Comparison of ENCODE assay signal across 8 mouse cellular contexts in genomic region chr14:41013143-41013542, GRCm38 (mm10). TPM values are rescaled to one million over a fixed set of nuclear protein-coding genes. Genes with fewer than 3 reads are reported as not detected.
DNase-seq lines count a peak whose midpoint lies in the region; ATAC-seq lines count a peak whose summit lies in the region.

No protein-coding gene starts in this region.

- peak overlapping the region; percentile 57 for H3K4me3 ChIP-seq in neural tube, embryonic 11.5 days (ENCODE audit: low read depth, low read length)
- peak overlapping the region; percentile 53 for H3K4me3 ChIP-seq in forebrain, embryonic 11.5 days (ENCODE audit: low read depth, low read length)
- peak overlapping the region; percentile 60 for H3K4me3 ChIP-seq in limb, embryonic 15.5 days
- peak overlapping the region; percentile 51 for H3K4me3 ChIP-seq in stomach, embryonic 14.5 days (ENCODE audit: low read depth, low read length)

- H3K9me3 ChIP-seq in neural tube, embryonic 11.5 days (ENCODE audit: control insufficient read depth, low read length) = no peaks in the 10 kb centered on the region
- no peaks in the 10 kb centered on the region for H3K9me3 ChIP-seq in forebrain, embryonic 11.5 days (ENCODE audit: control insufficient read depth, low read length)
- no peaks in the 10 kb centered on the region for H3K9me3 ChIP-seq in limb, embryonic 15.5 days
- no peaks in the 10 kb centered on the region for H3K9me3 ChIP-seq in stomach, embryonic 14.5 days (ENCODE audit: control insufficient read depth, low read depth, low read length)

- H3K36me3 ChIP-seq in neural tube, embryonic 11.5 days (ENCODE audit: control insufficient read depth, insufficient read depth, low read length) = no peaks in the 10 kb centered on the region
- no peaks in the 10 kb centered on the region for H3K36me3 ChIP-seq in forebrain, embryonic 11.5 days (ENCODE audit: control insufficient read depth, insufficient read depth, low read length)
- no peaks in the 10 kb centered on the region for H3K36me3 ChIP-seq in limb, embryonic 15.5 days
- H3K36me3 ChIP-seq in stomach, embryonic 14.5 days (ENCODE audit: control insufficient read depth, insufficient read depth, low read length) = no peaks in the 10 kb centered on the region

- H3K27ac ChIP-seq in neural tube, embryonic 11.5 days (ENCODE audit: low read depth, low read length) = no peak overlapping the region
- H3K27ac ChIP-seq in forebrain, embryonic 11.5 days (ENCODE audit: low read depth, low read length) = no peak overlapping the region
- H3K27ac ChIP-seq in limb, embryonic 15.5 days = no peak overlapping the region
- no peak overlapping the region for H3K27ac ChIP-seq in stomach, embryonic 14.5 days (ENCODE audit: low read length)

- no peak for DNase-seq in neural tube, embryonic 11.5 days (ENCODE audit: low spot score)
- DNase-seq in neural tube, embryonic 10.5 days (ENCODE audit: extremely low spot score, low spot score) = no peak
- DNase-seq in forebrain, embryonic 11.5 days (ENCODE audit: low spot score) = no peak
- no peak for DNase-seq in Muller cell, postnatal 12 days (ENCODE audit: inconsistent ontology term)
- no peak for DNase-seq in layer of hippocampus, adult 9-10 months (ENCODE audit: low spot score)

- 19% methylated on average over 9 of the region's 9 CpGs for WGBS in neural tube, embryonic 11.5 days
- 24% methylated on average over 9 of the region's 9 CpGs for WGBS in forebrain, embryonic 11.5 days
- 15% methylated on average over 9 of the region's 9 CpGs for WGBS in limb, embryonic 15.5 days
- WGBS in stomach, embryonic 14.5 days = 23% methylated on average over 9 of the region's 9 CpGs

- H3K9ac ChIP-seq in neural tube, embryonic 11.5 days (ENCODE audit: low read length) = peak overlapping the region; percentile 74
- peak overlapping the region; percentile 78 for H3K9ac ChIP-seq in forebrain, embryonic 11.5 days (ENCODE audit: low read length)
- H3K9ac ChIP-seq in limb, embryonic 15.5 days = peak overlapping the region; percentile 59
- H3K9ac ChIP-seq in stomach, embryonic 14.5 days (replicated peaks; ENCODE audit: low read depth, low read length) = peak overlapping the region; percentile 43

- H3K27me3 ChIP-seq in neural tube, embryonic 11.5 days (ENCODE audit: control insufficient read depth, insufficient read depth, low read length) = no peaks in the 10 kb centered on the region
- no peaks in the 10 kb centered on the region for H3K27me3 ChIP-seq in forebrain, embryonic 11.5 days (ENCODE audit: control insufficient read depth, insufficient read depth, low read length)
- H3K27me3 ChIP-seq in limb, embryonic 15.5 days = no peaks in the 10 kb centered on the region
- H3K27me3 ChIP-seq in stomach, embryonic 14.5 days (ENCODE audit: control insufficient read depth, insufficient read depth, low read length) = no peaks in the 10 kb centered on the region

- peak; percentile 14; the same call in 1 of the 2 replicates for ATAC-seq in neural tube, embryonic 11.5 days (ENCODE audit: insufficient read depth, low FRiP score, low TSS enrichment)
- ATAC-seq in forebrain, embryonic 11.5 days (replicated peaks; ENCODE audit: low FRiP score) = peak; percentile 6
- no peak for ATAC-seq in limb, embryonic 15.5 days (ENCODE audit: insufficient number of reproducible peaks, low FRiP score, low TSS enrichment, low read depth)
- no peak for ATAC-seq in stomach, embryonic 14.5 days (ENCODE audit: insufficient number of reproducible peaks, insufficient read depth, low FRiP score, low read depth)
- ATAC-seq in frontal cortex, adult (ENCODE audit: low TSS enrichment) = no peak

- H3K4me2 ChIP-seq in neural tube, embryonic 11.5 days (ENCODE audit: low read depth) = peak overlapping the region; percentile 84
- peak overlapping the region; percentile 78 for H3K4me2 ChIP-seq in forebrain, embryonic 11.5 days (ENCODE audit: low read depth, low read length, severe bottlenecking)
- H3K4me2 ChIP-seq in limb, embryonic 15.5 days = peak overlapping the region; percentile 85
- H3K4me2 ChIP-seq in stomach, embryonic 14.5 days (replicated peaks; ENCODE audit: low read depth, low read length) = peak overlapping the region; percentile 75

- no peaks in the 10 kb centered on the region for H3K4me1 ChIP-seq in neural tube, embryonic 11.5 days (ENCODE audit: control insufficient read depth, insufficient read depth, low read length)
- no peaks in the 10 kb centered on the region; the same call in 1 of the 2 replicates for H3K4me1 ChIP-seq in forebrain, embryonic 11.5 days (replicated peaks; ENCODE audit: control insufficient read depth, insufficient read depth, low read length)
- peaks cover 10% of the 10 kb centered on the region for H3K4me1 ChIP-seq in limb, embryonic 15.5 days
- peaks cover 8% of the 10 kb centered on the region; the same call in 1 of the 2 replicates for H3K4me1 ChIP-seq in stomach, embryonic 14.5 days (ENCODE audit: control insufficient read depth, insufficient read depth, low read length)

RNA-seq across cellular contexts. Expression of gene Fam213a, which starts 0.4 kb away (rescaled TPM):
- 48.5 and 48.8 TPM in 2 replicates for polyA plus RNA-seq in neural tube, embryonic 11.5 days (2014; fragmentation: Nextera tagmentation; extraction: Ambion mirVana)
- polyA plus RNA-seq in forebrain, embryonic 11.5 days (2014; fragmentation: Nextera tagmentation; extraction: Ambion mirVana) = 54.2 and 57.9 TPM in 2 replicates
- polyA plus RNA-seq in limb, embryonic 15.5 days (2015; fragmentation: Nextera tagmentation; extraction: Ambion mirVana) = 38.0 and 39.6 TPM in 2 replicates
- polyA plus RNA-seq in stomach, embryonic 14.5 days (2014; fragmentation: Nextera tagmentation; extraction: Ambion mirVana) = 42.7 and 45.8 TPM in 2 replicates

RNA-seq across cellular contexts. Expression of gene Tspan14, which starts 46.5 kb away (rescaled TPM):
- polyA plus RNA-seq in neural tube, embryonic 11.5 days (2014; fragmentation: Nextera tagmentation; extraction: Ambion mirVana) = 118 and 125 TPM in 2 replicates
- polyA plus RNA-seq in forebrain, embryonic 11.5 days (2014; fragmentation: Nextera tagmentation; extraction: Ambion mirVana) = 87.8 and 96.1 TPM in 2 replicates
- polyA plus RNA-seq in limb, embryonic 15.5 days (2015; fragmentation: Nextera tagmentation; extraction: Ambion mirVana) = 70.3 and 76.9 TPM in 2 replicates
- 84.5 and 88.2 TPM in 2 replicates for polyA plus RNA-seq in stomach, embryonic 14.5 days (2014; fragmentation: Nextera tagmentation; extraction: Ambion mirVana)

RNA-seq across cellular contexts. Expression of gene Dydc2, which starts 55.9 kb away (rescaled TPM):
- 0.51 and 0.58 TPM in 2 replicates for polyA plus RNA-seq in neural tube, embryonic 11.5 days (2014; fragmentation: Nextera tagmentation; extraction: Ambion mirVana)
- polyA plus RNA-seq in forebrain, embryonic 11.5 days (2014; fragmentation: Nextera tagmentation; extraction: Ambion mirVana) = 0.24 and 0.57 TPM in 2 replicates
- not detected in 2 replicates for polyA plus RNA-seq in limb, embryonic 15.5 days (2015; fragmentation: Nextera tagmentation; extraction: Ambion mirVana)
- polyA plus RNA-seq in stomach, embryonic 14.5 days (2014; fragmentation: Nextera tagmentation; extraction: Ambion mirVana) = not detected in 2 replicates

RNA-seq across cellular contexts. Expression of gene Dydc1, which starts 59.6 kb away (rescaled TPM):
- polyA plus RNA-seq in neural tube, embryonic 11.5 days (2014; fragmentation: Nextera tagmentation; extraction: Ambion mirVana) = not detected in 2 replicates
- not detected in 2 replicates for polyA plus RNA-seq in forebrain, embryonic 11.5 days (2014; fragmentation: Nextera tagmentation; extraction: Ambion mirVana)
- not detected in 2 replicates for polyA plus RNA-seq in limb, embryonic 15.5 days (2015; fragmentation: Nextera tagmentation; extraction: Ambion mirVana)
- not detected in 2 replicates for polyA plus RNA-seq in stomach, embryonic 14.5 days (2014; fragmentation: Nextera tagmentation; extraction: Ambion mirVana)

Comparison
In these comparisons a context has a peak if more than half of its experiments do, and no peak if none do; other contexts are left out.
1. ATAC-seq: peak in neural tube, embryonic 11.5 days (single experiment) and forebrain, embryonic 11.5 days (single experiment); none in limb, embryonic 15.5 days (single experiment), stomach, embryonic 14.5 days (single experiment) and frontal cortex, adult (single experiment).
2. Peak in every context shown above with its lines, with median percentiles within 50 percentile points of each other: H3K4me2 ChIP-seq, H3K4me3 ChIP-seq and H3K9ac ChIP-seq.